Mouse (Mus musculus) lung, adult 18-20 months (tissue): ENCODE results near the gene Gm5142.
A peak's percentile ranks its signal among the peaks of the same experiment; 100 is the strongest.

ENCODE experiments used
- DNase-seq, 2 experiments: peaks; one replicate each; pipeline ENCODE4 v3.0.0; 2022; ENCODE audit warnings: mixed read lengths in 2 of 2

Gm5142 gene

DNA sequence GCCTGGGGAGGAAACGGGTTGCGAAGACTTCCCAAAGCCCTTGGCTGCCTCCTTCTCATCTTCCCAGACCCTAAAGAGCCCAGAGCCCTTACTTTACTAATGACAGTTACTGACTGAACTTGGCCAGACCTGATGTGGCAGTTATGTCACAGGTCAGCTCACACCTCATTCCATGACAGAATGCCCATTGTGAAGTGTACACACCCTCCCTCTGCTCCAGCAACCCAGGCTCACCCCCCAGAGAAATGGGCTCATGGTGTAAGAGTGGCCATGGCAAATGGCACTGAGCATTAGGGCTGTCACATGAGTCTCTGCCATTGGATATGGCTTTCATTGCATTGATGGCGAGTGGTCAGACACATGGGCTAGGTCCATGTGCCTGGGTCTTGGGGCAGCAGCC lies at the start of gene Gm5142:
TSS of gene Gm5142 (minus strand) at position 101 of the 400 bp plus-strand sequence.
- DNase-seq, result no peak

DNA sequence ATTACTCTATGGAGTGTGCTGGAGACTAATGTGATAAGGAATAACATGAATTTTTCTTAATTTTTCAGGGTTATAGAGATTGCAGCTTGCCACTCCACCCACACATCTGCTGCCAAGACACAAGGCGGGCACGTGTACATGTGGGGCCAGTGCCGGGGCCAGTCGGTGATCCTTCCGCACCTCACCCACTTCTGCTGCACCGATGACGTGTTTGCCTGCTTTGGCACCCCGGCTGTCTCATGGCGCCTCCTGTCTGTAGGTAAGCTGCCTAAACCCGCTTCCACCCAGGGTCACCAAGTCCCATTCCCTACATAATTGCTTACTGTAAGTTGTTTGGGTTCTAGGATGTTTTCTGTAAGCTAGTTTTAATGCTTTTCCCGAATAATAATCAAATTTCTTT lies 47.7 kb upstream of the Gm5142 start:
- DNase-seq, result no peak

DNA sequence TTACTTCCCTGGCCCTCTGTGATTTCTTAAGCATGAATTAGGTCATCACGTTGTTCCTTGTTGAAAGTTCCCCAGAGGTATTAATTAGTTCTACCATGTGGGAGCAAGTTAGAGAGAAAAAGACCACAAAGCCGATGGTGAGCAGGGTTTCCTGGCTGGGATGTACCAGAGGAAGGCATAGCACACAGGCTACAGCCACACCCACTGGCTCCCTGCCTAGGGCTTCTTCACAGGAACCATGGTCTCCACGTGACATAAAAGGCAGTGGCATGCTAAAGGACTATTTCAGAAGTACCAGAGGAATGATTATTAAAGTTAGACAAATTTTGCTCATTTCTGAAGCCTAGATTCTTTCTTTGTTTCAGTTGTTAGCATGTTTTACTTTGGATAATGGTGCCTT lies 40.7 kb upstream of the Gm5142 start:
- peak in 1 of 2 experiments; percentile 38 for DNase-seq

DNA sequence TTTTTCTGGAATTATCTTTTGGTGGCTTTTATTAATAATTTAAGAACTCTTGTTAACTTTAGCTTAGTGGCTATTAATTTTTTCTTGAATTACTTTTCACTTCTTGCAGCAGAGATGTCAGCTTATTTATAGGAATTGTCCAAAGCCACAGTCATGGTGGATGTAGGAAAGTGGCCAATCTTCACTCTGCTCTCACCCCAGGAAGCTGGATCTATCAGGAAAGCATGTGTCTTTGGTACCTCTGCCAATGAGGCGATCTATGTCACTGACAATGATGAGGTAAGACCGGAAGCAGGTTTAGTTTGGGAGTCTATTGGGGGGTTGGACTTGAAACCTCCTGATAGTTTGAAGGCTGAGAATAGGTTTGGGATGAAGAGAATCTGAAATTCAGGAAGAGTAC lies 31.3 kb upstream of the Gm5142 start:
- DNase-seq, result no peak

DNA sequence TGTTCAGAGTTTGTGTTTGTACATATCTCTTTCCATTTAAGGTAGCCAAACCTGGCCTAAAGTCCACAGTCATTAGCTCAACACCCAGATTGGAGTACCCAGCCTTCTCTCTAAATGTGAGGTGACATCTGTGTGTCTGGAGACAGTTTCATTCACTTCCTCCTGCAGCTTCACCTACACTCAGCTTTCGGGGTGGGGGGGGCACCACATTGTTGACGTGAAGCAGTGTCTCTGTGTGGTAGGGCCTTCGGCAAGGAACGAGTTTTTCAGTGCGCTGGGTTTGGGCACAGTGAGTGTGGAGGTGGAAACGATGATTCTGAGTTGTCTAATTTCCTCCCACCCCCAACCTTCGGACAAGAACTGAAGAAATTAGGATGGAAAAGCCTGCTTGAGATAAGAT lies 30.5 kb upstream of the Gm5142 start:
- no peak for DNase-seq

DNA sequence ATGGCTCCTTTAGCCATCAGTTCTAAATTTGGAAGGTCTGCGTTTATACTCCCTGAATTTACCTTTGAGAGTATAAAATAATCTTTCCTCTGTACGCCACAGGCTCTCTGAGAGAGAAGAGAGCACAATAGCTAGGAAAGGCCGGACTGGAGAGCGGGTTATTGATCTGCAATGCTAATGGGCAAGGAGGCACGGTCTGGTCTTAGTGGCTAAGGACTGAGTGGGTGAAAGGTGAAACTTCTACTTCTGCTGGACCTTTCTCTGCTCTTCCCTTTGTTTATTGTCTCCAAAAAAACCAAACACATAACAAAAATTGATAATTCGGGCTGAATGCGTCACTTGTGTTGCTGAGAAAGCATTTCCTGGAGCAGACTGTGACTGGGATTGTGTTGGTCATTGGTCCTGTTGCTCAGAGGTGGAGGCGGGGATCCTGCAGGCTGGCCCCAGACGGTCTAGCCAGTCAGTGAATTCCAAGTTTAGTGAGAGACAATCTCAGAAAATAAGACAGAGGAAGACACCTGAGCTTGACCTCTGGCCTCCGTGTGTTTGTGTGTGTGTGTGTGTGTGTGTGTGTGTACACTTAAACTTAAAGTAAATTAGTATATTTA lies 27.5 kb upstream of the Gm5142 start:
- no peak for DNase-seq

DNA sequence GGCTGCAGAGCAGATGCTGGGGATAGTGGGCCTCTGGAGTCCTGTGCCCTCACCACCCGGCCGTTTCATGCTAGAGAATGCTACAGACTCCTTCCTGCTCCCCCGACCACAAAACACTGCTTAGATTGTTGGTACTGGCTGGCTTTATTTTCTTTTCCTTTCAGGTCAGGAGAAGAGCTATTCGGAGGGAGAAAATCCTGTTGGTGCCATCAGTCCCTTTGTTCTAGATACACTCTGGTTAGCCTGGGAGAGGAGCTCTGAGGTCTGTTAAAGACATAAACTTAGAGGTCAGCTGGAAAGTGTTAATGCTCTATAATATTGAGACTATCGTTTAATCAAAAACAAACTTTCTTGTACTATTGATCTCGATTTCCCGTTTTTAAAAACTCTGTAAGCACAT lies 26.9 kb upstream of the Gm5142 start:
- no peak for DNase-seq

DNA sequence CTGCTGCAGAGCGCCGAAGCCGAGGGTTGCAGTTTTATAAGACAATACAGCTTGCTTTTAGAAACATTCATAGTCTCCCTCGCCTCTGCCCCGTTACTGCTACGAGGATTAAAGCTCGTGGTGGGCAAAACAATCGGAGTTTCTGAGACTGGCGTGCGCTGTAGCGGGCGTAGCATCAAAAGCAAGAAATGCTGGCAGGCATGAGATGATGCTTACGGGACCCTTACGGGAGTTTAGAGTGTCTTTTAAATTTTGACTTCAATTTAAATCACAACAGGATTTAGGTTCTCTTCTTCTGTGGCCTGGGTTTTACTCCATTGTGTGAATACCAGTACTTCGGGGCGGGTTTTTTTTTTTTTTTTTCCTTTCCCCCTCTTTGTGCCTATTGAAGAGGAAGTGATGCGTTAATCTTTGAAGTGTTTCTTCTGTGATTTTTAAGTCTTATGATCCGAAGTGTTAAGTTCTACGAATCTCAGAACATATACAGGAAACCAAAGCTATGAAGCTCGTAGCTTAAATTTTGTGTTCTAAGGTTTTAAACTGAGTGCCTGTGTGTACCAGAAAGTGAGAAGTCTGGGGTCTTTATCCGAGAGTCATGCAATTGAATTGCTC lies 23.2 kb upstream of the Gm5142 start:
- DNase-seq, result no peak

DNA sequence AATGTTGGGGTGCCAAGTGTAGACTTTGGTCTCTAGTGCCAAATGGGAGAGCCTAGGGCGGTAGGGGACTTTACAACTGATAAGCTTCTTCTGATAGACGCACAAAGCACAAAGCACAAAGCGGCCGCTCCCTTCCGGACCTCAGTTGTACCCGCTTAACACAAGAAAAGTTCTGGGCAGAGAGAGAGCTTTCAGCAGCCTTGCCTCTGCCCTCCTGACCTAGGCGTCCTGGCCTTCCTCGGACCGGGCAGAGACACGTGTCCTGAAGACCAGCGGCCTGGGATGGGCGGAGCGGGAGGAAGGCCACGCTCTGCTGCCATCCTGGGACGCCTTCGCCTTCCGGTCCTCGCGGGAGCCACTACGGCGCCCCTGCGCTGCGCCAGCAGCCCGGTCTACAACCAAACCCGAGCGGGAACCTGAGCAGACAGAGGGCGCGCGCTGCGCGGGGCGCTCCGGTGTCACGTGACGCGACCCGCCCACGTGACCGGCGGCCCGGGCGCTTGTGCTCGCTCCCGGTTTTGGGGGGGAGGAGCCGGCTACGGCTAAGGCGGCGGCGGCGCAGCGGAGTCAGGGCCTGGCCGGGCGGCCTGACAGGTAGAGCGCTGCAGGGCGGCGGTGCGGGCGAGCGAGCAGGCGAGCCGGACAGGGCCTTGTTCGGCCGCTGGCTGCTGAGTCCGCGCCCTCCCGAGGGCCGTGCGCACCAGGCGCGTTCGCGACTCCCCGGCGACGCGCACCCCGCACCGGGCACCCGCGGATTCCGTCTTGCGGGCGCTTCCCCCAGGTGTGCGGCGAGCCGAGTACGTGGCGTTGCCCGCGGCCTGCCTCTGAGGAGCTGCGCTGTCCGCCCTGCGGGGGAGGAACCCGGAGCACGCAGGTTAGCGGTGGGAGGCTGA lies 22.4 kb upstream of the Gm5142 start, which contains the start of gene Rcbtb1:
TSS of gene Rcbtb1 (plus strand) at position 499 of the 893 bp plus-strand sequence.
- peak; percentile 95 to 96 for DNase-seq

DNA sequence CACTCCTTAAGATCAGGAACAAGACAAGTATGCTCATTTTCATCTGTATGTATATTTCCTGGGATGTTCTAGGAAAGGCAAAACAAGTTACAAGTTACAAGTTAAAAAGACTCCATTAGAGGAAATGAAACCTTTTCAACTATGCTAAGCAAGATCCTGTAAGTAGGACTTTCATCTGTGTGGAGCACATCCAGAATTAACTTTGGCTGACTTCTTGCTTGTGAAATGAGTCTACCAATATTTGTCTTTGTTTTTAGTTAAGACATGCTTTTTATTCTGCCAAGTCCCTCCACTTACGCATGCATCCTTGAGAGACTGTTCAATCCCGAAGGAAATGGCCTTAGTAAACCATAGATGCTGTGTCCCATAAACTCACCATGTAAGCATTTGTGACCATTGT lies 7.6 kb upstream of the Gm5142 start:
- DNase-seq, result no peak

DNA sequence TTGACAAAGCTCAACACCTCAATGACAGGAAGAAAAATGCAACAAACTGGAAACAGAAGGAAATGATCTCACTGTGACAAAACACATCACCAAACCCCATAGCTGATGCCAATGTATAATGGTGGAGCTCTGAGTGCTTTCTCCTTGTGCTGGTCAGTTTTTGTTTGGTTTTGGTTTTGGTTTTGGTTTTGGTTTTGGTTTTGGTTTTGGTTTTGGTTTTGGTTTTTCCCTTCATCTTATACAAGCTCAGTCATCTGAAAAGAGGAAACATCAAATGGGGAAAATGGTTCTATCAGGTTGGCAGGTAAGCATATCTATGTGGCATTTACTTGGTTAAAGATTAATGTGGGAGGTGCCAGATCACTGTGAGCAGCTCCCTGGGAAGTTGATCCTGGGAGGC lies 7.0 kb upstream of the Gm5142 start:
- DNase-seq, result no peak

DNA sequence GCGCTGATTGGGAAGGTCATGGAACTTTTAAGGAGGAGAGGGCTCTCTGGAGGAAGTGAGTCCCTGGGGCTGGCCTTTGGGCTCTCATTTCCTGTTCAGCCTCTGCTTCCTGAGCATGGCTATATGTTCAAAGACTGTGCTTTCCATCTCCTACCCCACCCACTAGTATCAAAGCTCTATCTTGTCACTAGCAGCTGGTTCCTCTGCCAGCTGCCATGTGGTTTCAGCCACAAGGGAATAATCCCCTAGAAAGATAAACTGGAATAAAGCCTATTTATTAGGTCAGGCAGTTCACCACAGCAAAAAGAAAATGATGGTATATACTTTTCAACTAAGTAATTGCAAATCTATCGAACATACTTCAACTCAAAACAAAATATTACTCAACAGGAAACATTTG lies 4.2 kb upstream of the Gm5142 start:
- no peak for DNase-seq

DNA sequence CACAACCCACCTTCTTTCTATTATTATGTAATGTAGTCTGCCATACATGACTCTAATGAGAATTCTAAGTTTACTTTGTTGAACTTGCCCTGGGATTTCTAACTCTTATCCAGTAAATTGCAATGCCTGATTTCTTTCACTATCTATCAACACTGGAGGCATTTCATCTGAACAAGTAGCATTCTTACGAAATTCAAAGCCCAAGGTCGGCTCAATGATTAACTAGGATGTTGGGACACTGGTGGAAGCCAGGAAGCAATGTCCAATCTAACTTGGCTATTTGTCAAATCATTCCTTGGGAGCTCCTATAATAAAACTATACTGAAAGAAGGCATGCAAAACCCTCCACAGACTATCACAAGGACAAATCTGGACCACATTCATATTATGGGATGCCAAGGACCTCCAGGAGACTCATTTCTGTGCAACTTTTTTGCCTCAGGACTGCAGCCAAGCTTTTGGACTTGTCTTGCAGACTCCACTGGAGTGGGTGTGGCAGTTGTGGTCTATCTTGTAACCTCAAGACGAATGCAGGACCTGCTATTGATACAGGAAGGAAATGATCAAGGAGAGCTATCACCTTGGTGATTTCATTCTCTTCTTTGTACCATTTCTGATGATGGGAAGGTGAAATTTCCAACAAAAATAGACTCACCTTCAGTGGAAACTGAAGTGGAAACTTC lies 21.4 kb downstream of the Gm5142 start:
- DNase-seq, result peak in 1 of 2 experiments; percentile 21

DNA sequence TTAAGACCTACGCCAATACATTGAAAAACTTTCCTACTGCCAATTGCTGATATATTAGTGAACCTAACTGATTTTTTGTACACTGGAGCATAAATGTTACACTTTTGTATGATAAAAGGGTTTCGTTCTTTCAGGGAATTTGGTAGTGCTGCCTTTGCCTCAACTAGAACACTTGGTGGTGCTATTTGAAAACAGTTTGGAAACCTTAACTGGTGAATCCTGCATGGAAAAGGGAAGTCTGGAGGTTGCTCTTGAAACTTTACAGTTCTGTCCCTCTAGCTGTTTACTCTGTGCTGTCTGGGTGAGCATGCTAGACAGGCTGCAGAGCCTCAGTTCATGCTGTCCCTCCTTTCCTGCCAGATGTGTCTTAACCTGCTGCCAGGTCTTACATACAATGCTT lies 23.0 kb downstream of the Gm5142 start:
- DNase-seq, result no peak

DNA sequence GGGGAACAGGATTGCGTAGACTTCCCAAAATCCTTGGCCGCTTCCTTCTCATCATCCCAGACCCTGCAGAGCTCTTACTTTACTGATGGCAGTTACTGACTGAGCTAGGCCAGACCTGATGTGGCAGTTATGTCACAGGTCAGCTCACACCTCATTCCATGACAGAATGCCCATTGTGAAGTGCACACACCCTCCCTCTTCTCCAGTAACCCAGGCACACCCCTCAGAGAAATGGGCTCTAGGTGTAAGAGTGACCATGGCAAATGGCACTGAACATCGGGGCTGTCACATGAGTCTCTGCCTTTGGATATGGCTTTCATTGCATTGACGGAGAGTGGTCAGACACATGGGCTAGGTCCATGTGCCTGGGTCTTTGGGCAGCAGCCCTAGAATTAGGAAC lies 35.8 kb downstream of the Gm5142 start, which contains the start of gene 1700129C05Rik:
TSS of gene 1700129C05Rik (minus strand) at position 101 of the 400 bp plus-strand sequence.
- no peak for DNase-seq

DNA sequence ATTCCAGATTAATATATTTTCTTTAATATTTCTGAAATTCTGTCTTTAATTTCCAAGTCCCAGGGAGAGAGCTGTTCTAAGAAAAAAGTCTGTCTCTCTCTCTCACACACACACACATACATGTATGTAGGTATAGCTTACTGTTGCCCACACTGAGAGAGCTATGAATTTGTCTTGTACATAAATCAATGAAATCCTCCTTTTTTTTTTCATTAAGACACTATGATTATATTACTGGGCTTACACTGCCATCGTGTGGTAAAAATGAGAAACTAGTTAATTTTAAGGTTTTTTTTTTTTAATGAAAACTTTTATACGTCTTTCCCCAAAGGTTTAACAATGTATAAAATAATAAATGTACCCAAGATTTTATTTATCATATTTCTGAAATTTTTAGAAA lies 64.3 kb downstream of the Gm5142 start:
- no peak for DNase-seq
